Mouse (Mus musculus) MEL (cell line): ENCODE measurements around the gene Hist1h2aa.

ENCODE experiments used
- CHD2 ChIP-seq: IDR thresholded peaks from 2 replicates; pipeline ENCODE4 v1.6.1; 2011; ENCODE audit warnings: low read length, improper control_type of control experiment
- CTCF ChIP-seq, 3 experiments: IDR thresholded peaks in 2 of 3; conservative IDR thresholded peaks in 1 of 3; 2 replicates each; pipeline ENCODE4 v1.5.1; 2011 to 2012; ENCODE audit warnings: low read length in 3 of 3, low read depth in 2 of 3, mild to moderate bottlenecking in 2 of 3, improper control_type of control experiment in 1 of 3, inconsistent platforms in 1 of 3, mixed read lengths in 1 of 3, moderate library complexity in 1 of 3; ENCODE audit not compliant: control insufficient read depth in 1 of 3, insufficient read depth in 1 of 3, poor library complexity in 1 of 3, severe bottlenecking in 1 of 3
- E2F4 ChIP-seq: IDR thresholded peaks from 2 replicates; pipeline ENCODE4 v1.6.1; 2011; ENCODE audit warnings: low read depth, low read length, improper control_type of control experiment, borderline replicate concordance
- GATA1 ChIP-seq: IDR thresholded peaks from 2 replicates; pipeline ENCODE4 v1.6.1; 2011; ENCODE audit warnings: low read depth, low read length, improper control_type of control experiment
- KAT2A ChIP-seq: conservative IDR thresholded peaks from 2 replicates; pipeline ENCODE4 v1.6.1; 2012; ENCODE audit warnings: low read depth, low read length, improper control_type of control experiment, inconsistent platforms
- MAFK ChIP-seq: IDR thresholded peaks from 2 replicates; pipeline ENCODE4 v1.6.1; 2011; ENCODE audit warnings: low read depth, mild to moderate bottlenecking, low read length, improper control_type of control experiment, borderline replicate concordance
- POLR2AphosphoS2 ChIP-seq: IDR thresholded peaks from 2 replicates; pipeline ENCODE4 v1.6.1; 2011; ENCODE audit warnings: low read length, improper control_type of control experiment
- TBP ChIP-seq: IDR thresholded peaks from 2 replicates; pipeline ENCODE4 v1.8.0; 2011; ENCODE audit warnings: low read depth, low read length, improper control_type of control experiment
- USF1 ChIP-seq: IDR thresholded peaks from 2 replicates; pipeline ENCODE4 v1.6.1; 2014; ENCODE audit warnings: low read depth, mild to moderate bottlenecking, inconsistent platforms, low read length, improper control_type of control experiment, moderate library complexity
- ZMIZ1 ChIP-seq: IDR thresholded peaks from 2 replicates; pipeline ENCODE4 v1.6.1; 2012; ENCODE audit warnings: low read depth, mild to moderate bottlenecking, inconsistent platforms, low read length, improper control_type of control experiment, moderate library complexity

GRCm38 (mm10) chr13:23930461-23930860 lies 3.8 kb upstream of the Hist1h2aa start:
- TF ChIP-seq CTCF (IDR thresholded peaks at IDR 0.05 in 2 of 3, conservative IDR thresholded peaks at IDR 0.05 in 1 of 3; ENCODE audit: control insufficient read depth in 1 of 3, insufficient read depth in 1 of 3, low read depth in 2 of 3, low read length in 3 of 3, poor library complexity in 1 of 3, severe bottlenecking in 1 of 3) (no peak), KAT2A (no peak), E2F4 (no peak), GATA1 (no peak), USF1 (no peak), CHD2 (no peak), MAFK (no peak), POLR2AphosphoS2 (no peak), ZMIZ1 (no peak), TBP (no peak)
